18 mouse cellular contexts compared by ENCODE assay signal in the genomic region with DNA sequence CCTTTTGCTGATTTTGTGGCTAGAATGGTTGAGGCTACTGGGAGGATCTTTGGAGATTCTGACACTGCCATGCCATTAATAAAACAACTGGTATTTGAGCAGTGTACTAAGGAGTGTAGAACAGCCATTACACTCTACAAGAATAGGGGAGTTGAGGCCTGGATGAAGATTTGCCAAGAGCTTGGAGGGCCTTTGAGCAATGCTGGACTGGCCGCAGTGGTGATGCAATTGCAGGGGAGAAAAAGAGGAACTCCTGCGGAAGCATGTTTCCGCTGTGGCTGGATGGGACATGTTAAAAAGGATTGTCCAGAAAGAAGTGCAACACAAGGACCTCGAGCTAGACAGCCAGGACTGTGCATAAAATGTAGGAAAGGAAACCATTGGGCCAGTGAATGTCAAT. TPM values are rescaled to one million over a fixed set of nuclear protein-coding genes. Genes with fewer than 3 reads are reported as not detected.
"Had no signal": no experiment of that assay in that cellular context is flagged by ENCODE, and none has a peak within 500 bp of the region (broad histone marks: within the 10 kb centered on the region; RNA-seq: fewer than 3 reads in every experiment).

No protein-coding gene starts in this region.

- DNase-seq: kidney, adult 18-20 months; kidney, adult 9 months; kidney, postnatal 14 days; kidney, postnatal 4 days; liver, embryonic 13.5 days; lung, embryonic 14.5 days; midbrain, embryonic 14.5 days; right cerebral cortex, postnatal 14 days; right cerebral cortex, postnatal 4 days; thymus, adult 2 months; thymus, postnatal 14 days; thymus, postnatal 4 days had no signal

- ATAC-seq: intestine, embryonic 16.5 days; lung, postnatal 0 days had no signal

RNA-seq across cellular contexts. Expression of a gene that starts 53.2 kb away (rescaled TPM):
- total RNA-seq: layer of hippocampus, adult 18-20 months; layer of hippocampus, postnatal 14 days; left cerebral cortex, postnatal 36 days; megakaryocyte-erythroid progenitor cell, adult 5-6 weeks had no signal
